Mouse (Mus musculus) intestine, embryonic 16.5 days (tissue): Measurements from ENCODE around the gene Nphp3. TPM values are rescaled to one million over a fixed set of nuclear protein-coding genes. Genes with fewer than 3 reads are reported as not detected.

ENCODE experiments used
- ATAC-seq: fragments of 200-750 bp; cut with Nextera tagmentation; 2 replicates; pipeline ENCODE4 v1.8.0; 2017; ENCODE audit warnings: moderate TSS enrichment, moderate library complexity
- H3K27ac ChIP-seq: fragments of 300-500 bp; sonication (generic); 2 replicates; pipeline ENCODE4 v1.5.1; 2014; ENCODE audit warnings: mild to moderate bottlenecking, low read length
- H3K27me3 ChIP-seq: fragments of 300-500 bp; sonication (generic); replicated peaks from 2 replicates; pipeline ENCODE4 v1.6.1; 2014; ENCODE audit warnings: low read length, control low read depth, mixed read lengths; ENCODE audit not compliant: control insufficient read depth, insufficient read depth
- H3K36me3 ChIP-seq: fragments of 300-500 bp; sonication (generic); 2 replicates; pipeline ENCODE4 v1.6.1; 2014; ENCODE audit warnings: low read length, control low read depth; ENCODE audit not compliant: control insufficient read depth, insufficient read depth
- H3K4me1 ChIP-seq: fragments of 300-500 bp; sonication (generic); 2 replicates; pipeline ENCODE4 v1.6.1; 2014; ENCODE audit warnings: low read length, control low read depth, mixed read lengths; ENCODE audit not compliant: control insufficient read depth, insufficient read depth
- H3K4me2 ChIP-seq: fragments of 300-500 bp; sonication (generic); 2 replicates; pipeline ENCODE4 v1.6.1; 2014; ENCODE audit warnings: low read depth, low read length, control low read depth
- H3K4me3 ChIP-seq: fragments of 300-500 bp; sonication (generic); 2 replicates; pipeline ENCODE4 v1.5.1; 2014; ENCODE audit warnings: mild to moderate bottlenecking, low read length
- H3K9ac ChIP-seq: fragments of 300-500 bp; sonication (generic); 2 replicates; pipeline ENCODE4 v1.6.1; 2014; ENCODE audit warnings: low read depth, low read length
- H3K9me3 ChIP-seq: fragments of 300-500 bp; sonication (generic); 2 replicates; pipeline ENCODE4 v1.6.1; 2016; ENCODE audit warnings: low read length, control low read depth; ENCODE audit not compliant: control insufficient read depth
- WGBS: fragments of 180-500 bp; shearing (Covaris S2); extraction: QIAGEN DNeasy Blood & Tissue Kit; methylation state at CpG from one replicate; pipeline ENCODE4 v1.1.7; 2014; 5-methylcytosine and 5-hydroxymethylcytosine counted together
- polyA plus RNA-seq: library from polyadenylated mRNA; unstranded; fragments of >200 nt; fragmentation: Nextera tagmentation; extraction: Ambion mirVana; gene quantifications from 2 replicates; pipeline ENCODE4 v1.2.1, GENCODE M21; 2015

Nphp3 gene
- 2.3 and 2.5 TPM in 2 replicates for polyA plus RNA-seq

- WGBS: under 1% methylated on average over 55 of the region's 55 CpGs
- Histone ChIP-seq H3K27ac (peak within 1 kb of the TSS; percentile 90), H3K27me3 (no peaks in the 10 kb centered on the region), H3K36me3 (no peaks in the 10 kb centered on the region), H3K9me3 (no peaks in the 10 kb centered on the region), H3K4me3 (peak within 1 kb of the TSS; percentile 71), H3K4me2 (peak within 1 kb of the TSS; percentile 83), H3K4me1 (peaks cover 7% of the 10 kb centered on the region; the same call in 1 of the 2 replicates), H3K9ac (peak within 1 kb of the TSS; percentile 75)
- peak; percentile 97 for ATAC-seq
Measured at GRCm38 (mm10) chr9:104001921-104002859, at the start of gene Nphp3. TSS of gene Nphp3 (plus strand) at chr9:104002544.

- 66% methylated on average over 6 of the region's 6 CpGs for WGBS
- no peaks in the 10 kb centered on the region for H3K36me3 ChIP-seq
Measured at GRCm38 (mm10) chr9:103958722-103959121, 43.6 kb upstream of the Nphp3 start.

GRCm38 (mm10) chr9:103959989-103960388, 42.4 kb upstream of the Nphp3 start:
- WGBS: 83% methylated on average over 10 of the region's 10 CpGs
- H3K4me1 ChIP-seq: no peaks in the 10 kb centered on the region
- H3K9ac ChIP-seq: no peak overlapping the region
- no peak overlapping the region for H3K27ac ChIP-seq
- H3K27me3 ChIP-seq: no peaks in the 10 kb centered on the region
- no peaks in the 10 kb centered on the region for H3K36me3 ChIP-seq
- no peak for ATAC-seq
- H3K4me2 ChIP-seq: no peak overlapping the region
- no peak overlapping the region for H3K4me3 ChIP-seq
- H3K9me3 ChIP-seq: no peaks in the 10 kb centered on the region

More at GRCm38 (mm10) chr9:103958722-103959121, 43.6 kb upstream of the Nphp3 start:
- Histone ChIP-seq H3K4me1 (no peaks in the 10 kb centered on the region), H3K4me3 (no peak overlapping the region), H3K9me3 (no peaks in the 10 kb centered on the region), H3K27ac (no peak overlapping the region), H3K9ac (no peak overlapping the region), H3K27me3 (no peaks in the 10 kb centered on the region), H3K4me2 (no peak overlapping the region)
- ATAC-seq: no peak

- H3K4me3 ChIP-seq: no peak overlapping the region
- 5% methylated on average over 2 of the region's 2 CpGs for WGBS
- H3K36me3 ChIP-seq: no peaks in the 10 kb centered on the region
- H3K4me2 ChIP-seq: no peak overlapping the region
- no peak for ATAC-seq
- H3K27ac ChIP-seq: no peak overlapping the region
- no peaks in the 10 kb centered on the region for H3K4me1 ChIP-seq
- H3K27me3 ChIP-seq: no peaks in the 10 kb centered on the region
- no peak overlapping the region for H3K9ac ChIP-seq
- H3K9me3 ChIP-seq: no peaks in the 10 kb centered on the region
Measured at GRCm38 (mm10) chr9:103996496-103996895, 5.8 kb upstream of the Nphp3 start.

- Histone ChIP-seq H3K36me3 (no peaks in the 10 kb centered on the region), H3K9me3 (no peaks in the 10 kb centered on the region), H3K9ac (no peak overlapping the region), H3K4me1 (peaks cover 7% of the 10 kb centered on the region; the same call in 1 of the 2 replicates), H3K27ac (no peak overlapping the region), H3K4me2 (no peak overlapping the region), H3K4me3 (no peak overlapping the region), H3K27me3 (no peaks in the 10 kb centered on the region)
- WGBS: 48% methylated on average over 3 of the region's 3 CpGs
- no peak for ATAC-seq
Measured at GRCm38 (mm10) chr9:104000601-104001000, 1.7 kb upstream of the Nphp3 start.

- Histone ChIP-seq H3K27me3 (no peaks in the 10 kb centered on the region), H3K4me1 (peaks cover 7% of the 10 kb centered on the region; the same call in 1 of the 2 replicates), H3K36me3 (no peaks in the 10 kb centered on the region), H3K4me3 (peak overlapping the region; percentile 71), H3K9me3 (no peaks in the 10 kb centered on the region), H3K4me2 (peak overlapping the region; percentile 66), H3K27ac (peak overlapping the region; percentile 82), H3K9ac (peak overlapping the region; percentile 75)
- ATAC-seq: peak; percentile 64
- under 1% methylated on average over 37 of the region's 37 CpGs for WGBS
Measured at GRCm38 (mm10) chr9:104002913-104003330, 578 bp downstream of the Nphp3 start.

GRCm38 (mm10) chr9:104014526-104014925, 12.2 kb downstream of the Nphp3 start:
- H3K27ac ChIP-seq: no peak overlapping the region
- no peak for ATAC-seq
- H3K4me1 ChIP-seq: no peaks in the 10 kb centered on the region
- 75% methylated on average over 1 of the region's 1 CpGs for WGBS
- no peak overlapping the region for H3K4me3 ChIP-seq
- no peak overlapping the region for H3K9ac ChIP-seq
- H3K36me3 ChIP-seq: no peaks in the 10 kb centered on the region
- no peaks in the 10 kb centered on the region for H3K27me3 ChIP-seq
- no peak overlapping the region for H3K4me2 ChIP-seq
- H3K9me3 ChIP-seq: no peaks in the 10 kb centered on the region

- Histone ChIP-seq H3K27me3 (no peaks in the 10 kb centered on the region), H3K4me2 (no peak overlapping the region), H3K4me1 (no peaks in the 10 kb centered on the region), H3K9ac (no peak overlapping the region), H3K36me3 (peaks cover 3% of the 10 kb centered on the region; the same call in 1 of the 2 replicates), H3K9me3 (no peaks in the 10 kb centered on the region), H3K27ac (no peak overlapping the region), H3K4me3 (no peak overlapping the region)
- no peak for ATAC-seq
- WGBS: 94% methylated on average over 10 of the region's 10 CpGs
Measured at GRCm38 (mm10) chr9:104021026-104021425, 18.7 kb downstream of the Nphp3 start.

- Histone ChIP-seq H3K27ac (no peak overlapping the region), H3K9ac (no peak overlapping the region), H3K4me3 (no peak overlapping the region), H3K9me3 (no peaks in the 10 kb centered on the region), H3K4me2 (no peak overlapping the region), H3K36me3 (peaks cover 6% of the 10 kb centered on the region), H3K4me1 (no peaks in the 10 kb centered on the region), H3K27me3 (no peaks in the 10 kb centered on the region)
- no peak for ATAC-seq
- 96% methylated on average over 8 of the region's 8 CpGs for WGBS
Measured at GRCm38 (mm10) chr9:104027186-104027585, 24.8 kb downstream of the Nphp3 start.
